Mouse (Mus musculus): Measurements from ENCODE around the gene Eif2b2. TPM values are rescaled to one million over a fixed set of nuclear protein-coding genes. Genes with fewer than 3 reads are reported as not detected.

Eif2b2 gene
- polyA plus RNA-seq, 1 experiment from 2014 or later, result 60.0 TPM

GRCm38 (mm10) chr12:85201830-85202147 lies 17.5 kb upstream of the Eif2b2 start:
- Histone ChIP-seq H3K27ac (replicated peaks in 1 of 2; ENCODE audit: control insufficient read depth in 1 of 2, insufficient read depth in 1 of 2, low read depth in 2 of 2, low read length in 2 of 2) (no peak overlapping the region; a peak in 1 of 4 replicates), H3K36me3 (ENCODE audit: control insufficient read depth, insufficient read depth, low read length) (no peaks in the 10 kb centered on the region), H3K4me2 (ENCODE audit: low read length) (no peak overlapping the region), H3K27me3 (ENCODE audit: control insufficient read depth, insufficient read depth, low read length) (no peaks in the 10 kb centered on the region), H3K9me3 (ENCODE audit: control insufficient read depth, low read length) (no peaks in the 10 kb centered on the region), H3K4me3 (ENCODE audit: control insufficient read depth in 1 of 2, insufficient read depth in 1 of 2, low read depth in 1 of 2, low read length in 2 of 2) (no peak overlapping the region), H3K4me1 (ENCODE audit: control insufficient read depth in 2 of 2, insufficient read depth in 2 of 2, low read length in 2 of 2) (peaks cover 7 to 10% of the 10 kb centered on the region in 2 experiments; a peak in 1 of 4 replicates), H3K9ac (ENCODE audit: low read length) (no peak overlapping the region)
- 77% methylated on average over 2 of the region's 2 CpGs for WGBS
- no peak for ATAC-seq (ENCODE audit: insufficient number of reproducible peaks, insufficient read depth, low FRiP score, low read depth)

GRCm38 (mm10) chr12:85202191-85202590 lies 17.1 kb upstream of the Eif2b2 start:
- Histone ChIP-seq H3K27me3 (ENCODE audit: control insufficient read depth, insufficient read depth, low read length) (no peaks in the 10 kb centered on the region), H3K9ac (ENCODE audit: low read length) (no peak overlapping the region), H3K4me1 (ENCODE audit: control insufficient read depth in 2 of 2, insufficient read depth in 2 of 2, low read length in 2 of 2) (peaks cover 6 to 9% of the 10 kb centered on the region in 2 experiments; a peak in 1 of 4 replicates), H3K36me3 (ENCODE audit: control insufficient read depth, insufficient read depth, low read length) (no peaks in the 10 kb centered on the region), H3K27ac (replicated peaks in 1 of 2; ENCODE audit: control insufficient read depth in 1 of 2, insufficient read depth in 1 of 2, low read depth in 2 of 2, low read length in 2 of 2) (no peak overlapping the region), H3K4me3 (ENCODE audit: control insufficient read depth in 1 of 2, insufficient read depth in 1 of 2, low read depth in 1 of 2, low read length in 2 of 2) (no peak overlapping the region), H3K4me2 (ENCODE audit: low read length) (no peak overlapping the region), H3K9me3 (ENCODE audit: control insufficient read depth, low read length) (no peaks in the 10 kb centered on the region)
- ATAC-seq (ENCODE audit: insufficient number of reproducible peaks, insufficient read depth, low FRiP score, low read depth), result no peak
- 69% methylated on average over 7 of the region's 7 CpGs for WGBS

DNA sequence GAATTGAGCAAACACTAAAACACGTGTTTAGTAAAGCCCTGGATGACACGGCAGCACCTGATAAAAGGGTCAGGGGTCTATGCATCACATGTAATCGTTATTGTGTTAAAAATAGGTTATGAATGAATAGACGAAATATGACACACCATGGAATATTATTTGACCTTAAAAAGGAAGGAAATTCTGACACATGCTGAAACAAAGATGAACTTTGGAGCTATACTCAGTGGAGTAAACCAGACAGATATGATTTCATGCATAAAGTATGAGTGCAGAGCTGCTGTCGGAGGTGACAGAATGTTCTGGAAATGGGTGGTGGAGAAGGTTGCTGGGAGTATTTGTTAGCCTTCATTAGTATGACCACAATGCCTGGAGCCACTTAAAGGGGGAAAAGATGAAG lies 15.6 kb upstream of the Eif2b2 start:
- WGBS, result 55% methylated on average over 5 of the region's 5 CpGs
- no peak for ATAC-seq (ENCODE audit: insufficient number of reproducible peaks, insufficient read depth, low FRiP score, low read depth)

DNA sequence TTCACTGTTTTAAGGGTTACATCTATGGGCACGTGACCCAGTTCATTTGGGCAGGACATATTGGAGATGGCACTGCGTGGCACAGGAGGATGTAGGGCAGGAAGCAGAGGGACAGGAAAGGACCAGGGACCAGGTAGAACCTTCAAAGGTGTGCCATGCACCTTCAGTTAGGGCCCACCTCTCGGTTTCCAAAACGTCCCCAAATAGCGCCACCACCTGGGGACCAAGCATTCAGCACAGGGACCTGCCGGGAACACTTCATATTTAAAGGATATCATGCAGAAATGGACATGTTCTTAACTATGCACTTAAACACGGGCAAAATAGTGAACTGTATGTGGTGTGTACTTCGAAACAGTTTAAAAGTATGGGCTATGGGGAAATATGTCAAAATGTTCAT lies 15.2 kb upstream of the Eif2b2 start:
- H3K36me3 ChIP-seq (ENCODE audit: control insufficient read depth, insufficient read depth, low read length), result no peaks in the 10 kb centered on the region
- H3K4me2 ChIP-seq (ENCODE audit: low read length), result no peak overlapping the region
- H3K9me3 ChIP-seq (ENCODE audit: control insufficient read depth, low read length), result no peaks in the 10 kb centered on the region
- 52% methylated on average over 8 of the region's 8 CpGs for WGBS
- ATAC-seq (ENCODE audit: insufficient number of reproducible peaks, insufficient read depth, low FRiP score, low read depth), result no peak
- peaks cover 10 to 12% of the 10 kb centered on the region in 2 experiments; a peak in 3 of 4 replicates for H3K4me1 ChIP-seq (ENCODE audit: control insufficient read depth in 2 of 2, insufficient read depth in 2 of 2, low read length in 2 of 2)
- H3K9ac ChIP-seq (ENCODE audit: low read length), result no peak overlapping the region
- no peak overlapping the region for H3K4me3 ChIP-seq (ENCODE audit: control insufficient read depth in 1 of 2, insufficient read depth in 1 of 2, low read depth in 1 of 2, low read length in 2 of 2)
- no peak overlapping the region for H3K27ac ChIP-seq (replicated peaks in 1 of 2; ENCODE audit: control insufficient read depth in 1 of 2, insufficient read depth in 1 of 2, low read depth in 2 of 2, low read length in 2 of 2)
- no peaks in the 10 kb centered on the region for H3K27me3 ChIP-seq (ENCODE audit: control insufficient read depth, insufficient read depth, low read length)

More for the DNA sequence above, 15.6 kb upstream of the Eif2b2 start:
- H3K4me1 ChIP-seq (ENCODE audit: control insufficient read depth in 2 of 2, insufficient read depth in 2 of 2, low read length in 2 of 2), result peaks cover 8 to 9% of the 10 kb centered on the region in 2 experiments; a peak in 3 of 4 replicates
- no peaks in the 10 kb centered on the region for H3K9me3 ChIP-seq (ENCODE audit: control insufficient read depth, low read length)
- no peak overlapping the region for H3K27ac ChIP-seq (replicated peaks in 1 of 2; ENCODE audit: control insufficient read depth in 1 of 2, insufficient read depth in 1 of 2, low read depth in 2 of 2, low read length in 2 of 2)
- H3K4me3 ChIP-seq (ENCODE audit: control insufficient read depth in 1 of 2, insufficient read depth in 1 of 2, low read depth in 1 of 2, low read length in 2 of 2), result no peak overlapping the region
- no peak overlapping the region for H3K4me2 ChIP-seq (ENCODE audit: low read length)
- H3K27me3 ChIP-seq (ENCODE audit: control insufficient read depth, insufficient read depth, low read length), result no peaks in the 10 kb centered on the region
- H3K9ac ChIP-seq (ENCODE audit: low read length), result no peak overlapping the region
- H3K36me3 ChIP-seq (ENCODE audit: control insufficient read depth, insufficient read depth, low read length), result no peaks in the 10 kb centered on the region

DNA sequence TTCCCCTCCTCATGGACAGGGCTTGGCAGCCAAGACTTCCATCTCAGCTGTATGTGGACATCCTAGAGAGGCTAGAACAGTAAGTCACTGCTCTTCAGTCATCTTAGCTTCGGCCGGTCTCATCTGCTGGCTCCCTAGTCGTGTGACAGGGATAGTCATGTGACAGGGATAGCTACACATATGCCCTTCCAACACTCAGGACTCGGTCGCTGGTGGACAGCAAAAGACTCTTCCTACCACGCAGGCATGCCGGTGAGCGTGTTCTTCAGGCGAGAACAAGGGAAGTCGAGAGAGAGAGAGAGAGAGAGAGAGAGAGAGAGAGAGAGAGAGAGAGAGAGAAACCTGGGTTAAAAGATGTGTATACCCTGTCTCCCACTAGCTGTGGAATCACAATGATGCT lies 13.9 kb upstream of the Eif2b2 start:
- H3K9me3 ChIP-seq (ENCODE audit: control insufficient read depth, low read length), result no peaks in the 10 kb centered on the region
- H3K9ac ChIP-seq (ENCODE audit: low read length), result no peak overlapping the region
- H3K4me2 ChIP-seq (ENCODE audit: low read length), result no peak overlapping the region
- no peaks in the 10 kb centered on the region for H3K27me3 ChIP-seq (ENCODE audit: control insufficient read depth, insufficient read depth, low read length)
- H3K27ac ChIP-seq (replicated peaks in 1 of 2; ENCODE audit: control insufficient read depth in 1 of 2, insufficient read depth in 1 of 2, low read depth in 2 of 2, low read length in 2 of 2), result no peak overlapping the region
- no peak overlapping the region for H3K4me3 ChIP-seq (ENCODE audit: control insufficient read depth in 1 of 2, insufficient read depth in 1 of 2, low read depth in 1 of 2, low read length in 2 of 2)
- H3K36me3 ChIP-seq (ENCODE audit: control insufficient read depth, insufficient read depth, low read length), result no peaks in the 10 kb centered on the region
- H3K4me1 ChIP-seq (ENCODE audit: control insufficient read depth in 2 of 2, insufficient read depth in 2 of 2, low read length in 2 of 2), result peaks cover 10 to 12% of the 10 kb centered on the region in 2 experiments; a peak in 3 of 4 replicates
- ATAC-seq (ENCODE audit: insufficient number of reproducible peaks, insufficient read depth, low FRiP score, low read depth), result no peak
- WGBS, result 82% methylated on average over 10 of the region's 10 CpGs

DNA sequence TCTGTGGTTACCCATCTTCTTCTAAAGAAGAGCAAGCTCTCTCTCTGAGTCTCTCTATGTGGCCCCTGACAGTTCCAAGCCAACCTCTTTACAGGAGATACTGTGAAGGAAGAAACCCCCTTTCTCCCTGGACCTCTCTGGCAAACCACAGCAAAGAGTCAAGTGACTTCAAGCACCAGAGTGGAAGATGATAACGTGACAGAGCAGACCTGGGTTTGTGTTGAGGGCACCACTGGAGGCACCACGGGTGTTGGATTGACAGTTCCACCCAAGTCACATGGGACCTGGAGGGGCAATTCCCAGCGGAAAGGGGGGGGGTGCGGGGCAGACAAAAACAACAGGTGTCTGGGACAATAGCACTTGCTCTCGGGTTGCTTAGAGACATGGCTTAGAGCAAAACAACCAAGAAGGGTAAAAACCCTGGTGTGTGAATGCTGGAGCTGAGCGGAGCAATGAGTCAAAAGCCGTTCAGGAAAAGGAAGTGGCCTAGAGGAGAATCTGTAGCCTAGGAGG lies 10.5 kb upstream of the Eif2b2 start:
- H3K4me3 ChIP-seq (ENCODE audit: control insufficient read depth in 1 of 2, insufficient read depth in 1 of 2, low read depth in 1 of 2, low read length in 2 of 2), result no peak overlapping the region
- peaks cover 4 to 7% of the 10 kb centered on the region in 2 experiments; a peak in 3 of 4 replicates for H3K4me1 ChIP-seq (ENCODE audit: control insufficient read depth in 2 of 2, insufficient read depth in 2 of 2, low read length in 2 of 2)
- H3K27ac ChIP-seq (replicated peaks in 1 of 2; ENCODE audit: control insufficient read depth in 1 of 2, insufficient read depth in 1 of 2, low read depth in 2 of 2, low read length in 2 of 2), result no peak overlapping the region
- H3K9ac ChIP-seq (ENCODE audit: low read length), result no peak overlapping the region
- H3K36me3 ChIP-seq (ENCODE audit: control insufficient read depth, insufficient read depth, low read length), result no peaks in the 10 kb centered on the region
- no peak for ATAC-seq (ENCODE audit: insufficient number of reproducible peaks, insufficient read depth, low FRiP score, low read depth)
- H3K27me3 ChIP-seq (ENCODE audit: control insufficient read depth, insufficient read depth, low read length), result no peaks in the 10 kb centered on the region
- H3K4me2 ChIP-seq (ENCODE audit: low read length), result no peak overlapping the region
- H3K9me3 ChIP-seq (ENCODE audit: control insufficient read depth, low read length), result no peaks in the 10 kb centered on the region
- WGBS, result 32% methylated on average over 7 of the region's 7 CpGs

DNA sequence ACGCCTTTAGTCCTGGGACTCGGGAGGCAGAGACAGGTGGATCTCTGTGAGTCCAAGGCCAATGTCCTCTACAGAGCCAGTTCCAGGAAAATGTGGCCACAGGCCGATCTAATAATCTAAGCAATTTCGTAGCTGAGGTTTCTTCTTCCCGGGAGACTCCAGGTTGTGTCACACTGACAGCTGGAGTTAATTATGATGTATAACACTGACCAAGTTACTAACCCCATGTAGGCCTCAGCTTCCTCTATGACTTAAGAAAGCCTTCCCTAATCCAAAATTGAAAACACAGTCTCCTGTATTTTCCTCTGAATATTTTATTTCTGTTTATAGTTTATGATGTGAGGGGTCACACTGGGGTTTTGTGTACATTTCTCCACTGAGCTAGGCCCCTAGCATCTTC lies 4.2 kb upstream of the Eif2b2 start:
- no peak overlapping the region for H3K4me2 ChIP-seq (ENCODE audit: low read length)
- no peak overlapping the region for H3K9ac ChIP-seq (ENCODE audit: low read length)
- H3K4me3 ChIP-seq (ENCODE audit: control insufficient read depth in 1 of 2, insufficient read depth in 1 of 2, low read depth in 1 of 2, low read length in 2 of 2), result no peak overlapping the region
- WGBS, result 82% methylated on average over 5 of the region's 5 CpGs
- no peaks in the 10 kb centered on the region for H3K9me3 ChIP-seq (ENCODE audit: control insufficient read depth, low read length)
- H3K27me3 ChIP-seq (ENCODE audit: control insufficient read depth, insufficient read depth, low read length), result no peaks in the 10 kb centered on the region
- ATAC-seq (ENCODE audit: insufficient number of reproducible peaks, insufficient read depth, low FRiP score, low read depth), result no peak
- peaks cover 2 to 7% of the 10 kb centered on the region in 2 experiments; a peak in 2 of 4 replicates for H3K4me1 ChIP-seq (ENCODE audit: control insufficient read depth in 2 of 2, insufficient read depth in 2 of 2, low read length in 2 of 2)
- H3K36me3 ChIP-seq (ENCODE audit: control insufficient read depth, insufficient read depth, low read length), result no peaks in the 10 kb centered on the region
- no peak overlapping the region for H3K27ac ChIP-seq (replicated peaks in 1 of 2; ENCODE audit: control insufficient read depth in 1 of 2, insufficient read depth in 1 of 2, low read depth in 2 of 2, low read length in 2 of 2)

GRCm38 (mm10) chr12:85217733-85218310 lies 1.5 kb upstream of the Eif2b2 start:
- WGBS, result 70% methylated on average over 2 of the region's 2 CpGs
- H3K27me3 ChIP-seq (ENCODE audit: control insufficient read depth, insufficient read depth, low read length), result no peaks in the 10 kb centered on the region

More at GRCm38 (mm10) chr12:85217733-85218310, 1.5 kb upstream of the Eif2b2 start:
- no peak overlapping the region for H3K4me3 ChIP-seq (ENCODE audit: control insufficient read depth in 1 of 2, insufficient read depth in 1 of 2, low read depth in 1 of 2, low read length in 2 of 2)
- no peak for ATAC-seq (ENCODE audit: insufficient number of reproducible peaks, insufficient read depth, low FRiP score, low read depth)
- no peaks in the 10 kb centered on the region for H3K9me3 ChIP-seq (ENCODE audit: control insufficient read depth, low read length)
- H3K4me2 ChIP-seq (ENCODE audit: low read length), result no peak overlapping the region
- peaks cover 21% of the 10 kb centered on the region for H3K36me3 ChIP-seq (ENCODE audit: control insufficient read depth, insufficient read depth, low read length)
- peaks cover 2 to 19% of the 10 kb centered on the region in 2 experiments; a peak in 2 of 4 replicates for H3K4me1 ChIP-seq (ENCODE audit: control insufficient read depth in 2 of 2, insufficient read depth in 2 of 2, low read length in 2 of 2)
- H3K9ac ChIP-seq (ENCODE audit: low read length), result no peak overlapping the region
- no peak overlapping the region for H3K27ac ChIP-seq (replicated peaks in 1 of 2; ENCODE audit: control insufficient read depth in 1 of 2, insufficient read depth in 1 of 2, low read depth in 2 of 2, low read length in 2 of 2)

Data from heart, embryonic 14.5 days (tissue).